Mouse (Mus musculus) kidney, adult 11 months (tissue): ENCODE results near the gene Castor2.

ENCODE experiments used
- DNase-seq: peaks from one replicate; pipeline ENCODE4 v3.0.0; 2022

The Castor2 gene

GRCm38 (mm10) chr5:134166642-134167041 lies 67.1 kb downstream of the Castor2 start:
- DNase-seq, result no peak

GRCm38 (mm10) chr5:134168033-134168432 lies 68.5 kb downstream of the Castor2 start:
- DNase-seq, result no peak

- no peak for DNase-seq
These were observed 69.7 kb downstream of the Castor2 start for GRCm38 (mm10) chr5:134169231-134169630.

- DNase-seq, result no peak
These were observed 70.7 kb downstream of the Castor2 start for GRCm38 (mm10) chr5:134170167-134170566.

- DNase-seq, result no peak
These were observed 73.7 kb downstream of the Castor2 start for GRCm38 (mm10) chr5:134173206-134173605.

- DNase-seq, result no peak
These were observed 76.2 kb downstream of the Castor2 start for GRCm38 (mm10) chr5:134175696-134176095.

- DNase-seq, result peak; percentile 84
These were observed 76.8 kb downstream of the Castor2 start, which contains the start of gene Rcc1l for GRCm38 (mm10) chr5:134176169-134176881. Gene Rcc1l, minus strand, starts transcription at chr5:134176774.

GRCm38 (mm10) chr5:134178536-134178935 lies 79.0 kb downstream of the Castor2 start:
- no peak for DNase-seq

- peak; percentile 61 for DNase-seq
These were observed 80.4 kb downstream of the Castor2 start for GRCm38 (mm10) chr5:134179871-134180270.

- no peak for DNase-seq
These were observed 82.7 kb downstream of the Castor2 start for GRCm38 (mm10) chr5:134182172-134182571.

- DNase-seq, result peak; percentile 57
These were observed 83.2 kb downstream of the Castor2 start for GRCm38 (mm10) chr5:134182735-134183134.

- no peak for DNase-seq
These were observed 83.7 kb downstream of the Castor2 start for GRCm38 (mm10) chr5:134183162-134183561.

- DNase-seq, result peak; percentile 99
These were observed 84.6 kb downstream of the Castor2 start, which contains the start of gene Gtf2ird2 for GRCm38 (mm10) chr5:134183880-134184808. Gene Gtf2ird2, plus strand, starts transcription at chr5:134184019.

GRCm38 (mm10) chr5:134186059-134186458 lies 86.5 kb downstream of the Castor2 start:
- DNase-seq, result no peak

GRCm38 (mm10) chr5:134186961-134187731 lies 87.6 kb downstream of the Castor2 start:
- DNase-seq, result no peak

GRCm38 (mm10) chr5:134188571-134188970 lies 89.1 kb downstream of the Castor2 start:
- no peak for DNase-seq

GRCm38 (mm10) chr5:134193664-134194063 lies 94.2 kb downstream of the Castor2 start:
- DNase-seq, result no peak
